Mouse (Mus musculus): ENCODE results near the gene Shisa6.

Gene Shisa6

GRCm38 (mm10) chr11:66525371-66526045 is at the start of gene Shisa6:
TSS of gene Shisa6 (minus strand) at chr11:66525964.
- no peak for DNase-seq

GRCm38 (mm10) chr11:66573888-66574287 is 48.1 kb upstream of the Shisa6 start:
- DNase-seq, result no peak

GRCm38 (mm10) chr11:66569045-66569444 is 43.3 kb upstream of the Shisa6 start:
- DNase-seq, result no peak

GRCm38 (mm10) chr11:66568386-66568791 is 42.6 kb upstream of the Shisa6 start:
- DNase-seq, result peak; percentile 0

GRCm38 (mm10) chr11:66567382-66567781 is 41.6 kb upstream of the Shisa6 start:
- no peak for DNase-seq

- no peak for DNase-seq
Observed at GRCm38 (mm10) chr11:66562274-66562673, 36.5 kb upstream of the Shisa6 start.

- DNase-seq, result no peak
Observed at GRCm38 (mm10) chr11:66537820-66538219, 12.1 kb upstream of the Shisa6 start.

- no peak for DNase-seq
Observed at GRCm38 (mm10) chr11:66535866-66536265, 10.1 kb upstream of the Shisa6 start.

- no peak for DNase-seq
Observed at GRCm38 (mm10) chr11:66535156-66535555, 9.4 kb upstream of the Shisa6 start.

GRCm38 (mm10) chr11:66534291-66534690 is 8.5 kb upstream of the Shisa6 start:
- DNase-seq, result no peak

- DNase-seq, result no peak
Observed at GRCm38 (mm10) chr11:66528146-66528545, 2.4 kb upstream of the Shisa6 start.

GRCm38 (mm10) chr11:66527343-66527742 is 1.6 kb upstream of the Shisa6 start:
- no peak for DNase-seq

- no peak for DNase-seq
Observed at GRCm38 (mm10) chr11:66526981-66527320, 1.2 kb upstream of the Shisa6 start.

GRCm38 (mm10) chr11:66526046-66526980 is 549 bp upstream of the Shisa6 start:
- no peak for DNase-seq

GRCm38 (mm10) chr11:66524251-66524650 is 1.5 kb downstream of the Shisa6 start:
- no peak for DNase-seq

GRCm38 (mm10) chr11:66522376-66522775 is 3.4 kb downstream of the Shisa6 start:
- no peak for DNase-seq

GRCm38 (mm10) chr11:66519386-66519785 is 6.4 kb downstream of the Shisa6 start:
- DNase-seq, result no peak

GRCm38 (mm10) chr11:66514346-66514745 is 11.4 kb downstream of the Shisa6 start:
- no peak for DNase-seq

- no peak for DNase-seq
Observed at GRCm38 (mm10) chr11:66500951-66501350, 24.8 kb downstream of the Shisa6 start.

- DNase-seq, result no peak
Observed at GRCm38 (mm10) chr11:66498857-66499445, 26.8 kb downstream of the Shisa6 start.

GRCm38 (mm10) chr11:66496235-66496634 is 29.5 kb downstream of the Shisa6 start:
- DNase-seq, result no peak

- no peak for DNase-seq
Observed at GRCm38 (mm10) chr11:66494391-66494790, 31.4 kb downstream of the Shisa6 start.

GRCm38 (mm10) chr11:66487765-66488164 is 38.0 kb downstream of the Shisa6 start:
- DNase-seq, result no peak

- no peak for DNase-seq
Observed at GRCm38 (mm10) chr11:66482501-66482900, 43.3 kb downstream of the Shisa6 start.

Data from cerebellum, adult 9-10 months (tissue).